Mouse (Mus musculus) MEL (cell line): ENCODE results near the gene Btla. TPM values are rescaled to one million over a fixed set of nuclear protein-coding genes. Genes with fewer than 3 reads are reported as not detected.
A peak's percentile ranks its signal among the peaks of the same experiment; 100 is the strongest.

ENCODE experiments used
- DNase-seq: peaks from one replicate; pipeline ENCODE4 v3.0.0; 2011; ENCODE audit warnings: low read depth, low spot score
- H3K27ac ChIP-seq: 2 replicates; pipeline ENCODE4 v1.5.1; 2012; ENCODE audit warnings: low read depth, mild to moderate bottlenecking, control low read depth, low read length, moderate library complexity; ENCODE audit not compliant: control insufficient read depth
- H3K27me3 ChIP-seq, 2 experiments: fragments of 150-350 bp in 1 of 2; sonication (generic) in 1 of 2; 2 replicates each; pipeline ENCODE4 v1.6.1; 2012; ENCODE audit warnings: low read length in 2 of 2, mild to moderate bottlenecking in 2 of 2, improper control_type of control experiment in 1 of 2, moderate library complexity in 1 of 2; ENCODE audit not compliant: insufficient read depth in 2 of 2, control insufficient read depth in 1 of 2
- H3K36me3 ChIP-seq, 2 experiments: 2 replicates each; pipeline ENCODE4 v1.6.1; 2012 to 2014; ENCODE audit warnings: low read length in 2 of 2, improper control_type of control experiment in 1 of 2, inconsistent platforms in 1 of 2, mild to moderate bottlenecking in 1 of 2; ENCODE audit not compliant: insufficient read depth in 2 of 2, control insufficient read depth in 1 of 2
- H3K4me1 ChIP-seq, 2 experiments: fragments of 150-350 bp in 1 of 2; sonication (generic) in 1 of 2; 2 replicates each; pipeline ENCODE4 v1.6.1; 2012; ENCODE audit warnings: low read length in 2 of 2, improper control_type of control experiment in 1 of 2, mild to moderate bottlenecking in 1 of 2; ENCODE audit not compliant: insufficient read depth in 2 of 2, control insufficient read depth in 1 of 2
- H3K4me3 ChIP-seq, 2 experiments: fragments of 150-350 bp in 1 of 2; sonication (generic) in 1 of 2; 2 replicates each; pipeline ENCODE4 v1.5.1; 2012; ENCODE audit warnings: low read depth in 2 of 2, low read length in 2 of 2, mild to moderate bottlenecking in 2 of 2, moderate library complexity in 2 of 2, control low read depth in 1 of 2, improper control_type of control experiment in 1 of 2; ENCODE audit not compliant: control insufficient read depth in 1 of 2, insufficient read depth in 1 of 2
- H3K79me2 ChIP-seq: 2 replicates; pipeline ENCODE4 v1.6.1; 2012; ENCODE audit warnings: mild to moderate bottlenecking, low read length, moderate library complexity; ENCODE audit not compliant: control insufficient read depth, poor library complexity, insufficient read depth
- H3K9ac ChIP-seq: 2 replicates; pipeline ENCODE4 v1.6.1; 2012; ENCODE audit warnings: low read depth, mild to moderate bottlenecking, control low read depth, low read length, moderate library complexity; ENCODE audit not compliant: control insufficient read depth, poor library complexity, severe bottlenecking
- H3K9me3 ChIP-seq: fragments of 150-350 bp; sonication (generic); replicated peaks from 2 replicates; pipeline ENCODE4 v1.6.1; 2012; ENCODE audit warnings: mild to moderate bottlenecking, low read length, improper control_type of control experiment, moderate library complexity; ENCODE audit not compliant: insufficient read depth
- CHD1 ChIP-seq: IDR thresholded peaks from 2 replicates; pipeline ENCODE4 v1.6.1; 2012; ENCODE audit warnings: low read depth, mild to moderate bottlenecking, inconsistent platforms, low read length, improper control_type of control experiment
- CTCF ChIP-seq, 3 experiments: IDR thresholded peaks in 2 of 3; conservative IDR thresholded peaks in 1 of 3; 2 replicates each; pipeline ENCODE4 v1.5.1; 2011 to 2012; ENCODE audit warnings: low read length in 3 of 3, low read depth in 2 of 3, mild to moderate bottlenecking in 2 of 3, improper control_type of control experiment in 1 of 3, inconsistent platforms in 1 of 3, mixed read lengths in 1 of 3, moderate library complexity in 1 of 3; ENCODE audit not compliant: control insufficient read depth in 1 of 3, insufficient read depth in 1 of 3, poor library complexity in 1 of 3, severe bottlenecking in 1 of 3
- E2F4 ChIP-seq: IDR thresholded peaks from 2 replicates; pipeline ENCODE4 v1.6.1; 2011; ENCODE audit warnings: low read depth, low read length, improper control_type of control experiment, borderline replicate concordance
- ELF1 ChIP-seq: IDR thresholded peaks from 2 replicates; pipeline ENCODE4 v1.6.1; 2014; ENCODE audit warnings: low read depth, mild to moderate bottlenecking, inconsistent platforms, low read length, improper control_type of control experiment, moderate library complexity
- HCFC1 ChIP-seq: IDR thresholded peaks from 2 replicates; pipeline ENCODE4 v1.6.1; 2012; ENCODE audit warnings: low read depth, mild to moderate bottlenecking, inconsistent platforms, low read length, improper control_type of control experiment, moderate library complexity
- JUND ChIP-seq: IDR thresholded peaks from 2 replicates; pipeline ENCODE4 v1.6.1; 2011; ENCODE audit warnings: low read depth, mild to moderate bottlenecking, improper control_type of control experiment, low read length
- MEF2A ChIP-seq: IDR thresholded peaks from 2 replicates; pipeline ENCODE4 v1.6.1; 2014; ENCODE audit warnings: low read depth, mild to moderate bottlenecking, inconsistent platforms, low read length, improper control_type of control experiment; ENCODE audit not compliant: poor library complexity, insufficient replicate concordance, severe bottlenecking; ENCODE audit errors: extremely low read depth
- MXI1 ChIP-seq: IDR thresholded peaks from 2 replicates; pipeline ENCODE4 v1.6.1; 2011; ENCODE audit warnings: mild to moderate bottlenecking, low read depth, low read length, improper control_type of control experiment
- MYB ChIP-seq: IDR thresholded peaks from 2 replicates; pipeline ENCODE4 v1.6.1; 2011; ENCODE audit warnings: mild to moderate bottlenecking, low read depth, low read length, improper control_type of control experiment
- NRF1 ChIP-seq: IDR thresholded peaks from 2 replicates; pipeline ENCODE4 v1.6.1; 2014; ENCODE audit warnings: low read depth, mild to moderate bottlenecking, inconsistent platforms, low read length, improper control_type of control experiment, moderate library complexity; ENCODE audit not compliant: poor library complexity, insufficient read depth, severe bottlenecking
- POLR2A ChIP-seq, 2 experiments: IDR thresholded peaks; 2 replicates each; pipeline ENCODE4 v1.6.1; 2011 to 2012; ENCODE audit warnings: low read length in 2 of 2, mild to moderate bottlenecking in 2 of 2, control low read depth in 1 of 2, improper control_type of control experiment in 1 of 2, low read depth in 1 of 2, moderate library complexity in 1 of 2; ENCODE audit not compliant: control insufficient read depth in 1 of 2, insufficient read depth in 1 of 2, poor library complexity in 1 of 2
- POLR2AphosphoS2 ChIP-seq: IDR thresholded peaks from 2 replicates; pipeline ENCODE4 v1.6.1; 2011; ENCODE audit warnings: low read length, improper control_type of control experiment
- POLR2AphosphoS5 ChIP-seq: IDR thresholded peaks from 2 replicates; pipeline ENCODE4 v1.6.1; 2012; ENCODE audit warnings: low read depth, borderline replicate concordance, mild to moderate bottlenecking, inconsistent platforms, low read length, moderate library complexity, mixed read lengths
- RAD21 ChIP-seq: IDR thresholded peaks from 2 replicates; pipeline ENCODE4 v1.6.1; 2011; ENCODE audit warnings: mild to moderate bottlenecking, low read depth, low read length, improper control_type of control experiment
- SMC3 ChIP-seq: IDR thresholded peaks from 2 replicates; pipeline ENCODE4 v1.6.1; 2011; ENCODE audit warnings: low read depth, low read length, improper control_type of control experiment
- TAL1 ChIP-seq: IDR thresholded peaks from 2 replicates; pipeline ENCODE4 v1.6.1; 2012; ENCODE audit warnings: mild to moderate bottlenecking, inconsistent platforms, low read length, moderate library complexity, mixed read lengths
- TCF12 ChIP-seq: IDR thresholded peaks from 2 replicates; pipeline ENCODE4 v1.6.1; 2014; ENCODE audit warnings: low read depth, mild to moderate bottlenecking, inconsistent platforms, low read length, improper control_type of control experiment, moderate library complexity
- UBTF ChIP-seq: IDR thresholded peaks from 2 replicates; pipeline ENCODE4 v1.6.1; 2012; ENCODE audit warnings: low read depth, mild to moderate bottlenecking, inconsistent platforms, low read length, improper control_type of control experiment, moderate library complexity, borderline replicate concordance; ENCODE audit not compliant: insufficient read depth
- USF2 ChIP-seq, 2 experiments: IDR thresholded peaks; 2 replicates each; pipeline ENCODE4 v1.6.1; 2011 to 2012; ENCODE audit warnings: improper control_type of control experiment in 2 of 2, low read length in 2 of 2, borderline replicate concordance in 1 of 2, inconsistent platforms in 1 of 2, low read depth in 1 of 2, mild to moderate bottlenecking in 1 of 2; ENCODE audit not compliant: insufficient read depth in 1 of 2
- ZC3H11A ChIP-seq: IDR thresholded peaks from 2 replicates; pipeline ENCODE4 v1.6.1; 2012; ENCODE audit warnings: low read depth, mild to moderate bottlenecking, inconsistent platforms, low read length, improper control_type of control experiment
- ZKSCAN1 ChIP-seq: IDR thresholded peaks from 2 replicates; pipeline ENCODE4 v1.6.1; 2012; ENCODE audit warnings: low read depth, mild to moderate bottlenecking, inconsistent platforms, low read length, improper control_type of control experiment, moderate library complexity
- polyA plus RNA-seq, 2 experiments: library from polyadenylated mRNA; stranded (reverse) in 1 of 2; unstranded in 1 of 2; fragments of >175 nt in 1 of 2; fragments of >200 nt in 1 of 2; gene quantifications; 2 replicates each; pipeline versions ENCODE4 v1.2.1 to v1.2.4; 2012; ENCODE audit warnings: low replicate concordance in 2 of 2, low read depth in 1 of 2; ENCODE audit not compliant: insufficient read length in 2 of 2, insufficient read depth in 1 of 2, missing spikeins in 1 of 2
- total RNA-seq: library from RNA; depleted of rRNA; stranded (reverse); fragments of 300-350 nt; gene quantifications from 2 replicates; pipeline ENCODE4 v1.2.3, GENCODE M21; 2012

Btla gene
- total and polyA plus RNA-seq, 3 experiments = not detected

GRCm38 (mm10) chr16:45196816-45197215 lies 27.3 kb upstream of the Btla start:
- Histone ChIP-seq H3K9me3 (no peaks in the 10 kb centered on the region), H3K4me3 (no peak overlapping the region), H3K4me1 (no peaks in the 10 kb centered on the region)
- TF ChIP-seq HCFC1 (no peak), CTCF (IDR thresholded peaks at IDR 0.05 in 2 of 3, conservative IDR thresholded peaks at IDR 0.05 in 1 of 3; ENCODE audit: control insufficient read depth in 1 of 3, insufficient read depth in 1 of 3, low read depth in 2 of 3, low read length in 3 of 3, poor library complexity in 1 of 3, severe bottlenecking in 1 of 3) (peak; percentile 56 to 84 (median 72)), NRF1 (no peak), TCF12 (no peak), JUND (no peak), RAD21 (peak; percentile 68), ZC3H11A (peak; percentile 54), SMC3 (peak; percentile 73), MEF2A (no peak)
- TF ChIP-seq, all 39 proteins: peak for 4
- Histone ChIP-seq H3K79me2 (no peaks in the 10 kb centered on the region), H3K27me3 (0 out of 4 replicates have a peak, but pooled peaks cover 1 to 2% of the 10 kb centered on the region in 2 experiments), H3K9ac (no peak overlapping the region), H3K27ac (no peak overlapping the region), H3K36me3 (no peaks in the 10 kb centered on the region)
- DNase-seq = peak; percentile 70

- Histone ChIP-seq H3K9ac (no peak overlapping the region), H3K9me3 (no peaks in the 10 kb centered on the region), H3K79me2 (no peaks in the 10 kb centered on the region), H3K27me3 (peaks cover 1 to 2% of the 10 kb centered on the region in 2 experiments; a peak in 1 of 4 replicates), H3K36me3 (no peaks in the 10 kb centered on the region), H3K27ac (no peak overlapping the region), H3K4me3 (no peak overlapping the region), H3K4me1 (no peaks in the 10 kb centered on the region)
- TF ChIP-seq POLR2AphosphoS2 = no peak
- TF ChIP-seq POLR2AphosphoS5 = no peak
- no peak for TF ChIP-seq MYB
- TF ChIP-seq CHD1 = no peak
- TF ChIP-seq RAD21 = no peak
- no peak for TF ChIP-seq POLR2A (IDR thresholded peaks at IDR 0.05; ENCODE audit: control insufficient read depth in 1 of 2, insufficient read depth in 1 of 2, low read depth in 1 of 2, low read length in 2 of 2, poor library complexity in 1 of 2)
- no peak for TF ChIP-seq E2F4
- TF ChIP-seq TAL1 = no peak
- TF ChIP-seq ZKSCAN1 = no peak
- no peak for TF ChIP-seq UBTF
- no peak for TF ChIP-seq USF2 (IDR thresholded peaks at IDR 0.05; ENCODE audit: borderline replicate concordance in 1 of 2, insufficient read depth in 1 of 2, low read depth in 1 of 2, low read length in 2 of 2)
- no peak for TF ChIP-seq ZC3H11A
- no peak for TF ChIP-seq MEF2A
- TF ChIP-seq ELF1 = no peak
- TF ChIP-seq MXI1 = no peak
- DNase-seq = no peak
Observed at GRCm38 (mm10) chr16:45201395-45201794, 22.7 kb upstream of the Btla start.
